Mouse (Mus musculus) myocyte (in vitro differentiated cells): ENCODE results near the gene Gpx6.

Experiments
- MAX ChIP-seq: IDR thresholded peaks from one replicate; pipeline ENCODE4 v1.6.1; 2011; ENCODE audit warnings: low read depth, mild to moderate bottlenecking, control low read depth
- MYOD1 ChIP-seq, 3 experiments: IDR thresholded peaks; one replicate each; pipeline ENCODE4 v1.6.1; 2011; ENCODE audit warnings: control low read depth in 2 of 3, low read depth in 2 of 3, mild to moderate bottlenecking in 2 of 3, moderate library complexity in 1 of 3; ENCODE audit not compliant: insufficient read length in 2 of 3, control insufficient read depth in 1 of 3
- MYOG ChIP-seq, 3 experiments: IDR thresholded peaks; one replicate each; pipeline ENCODE4 v1.6.1; 2011; ENCODE audit warnings: control low read depth in 2 of 3, low read depth in 2 of 3, mild to moderate bottlenecking in 2 of 3; ENCODE audit not compliant: insufficient read length in 2 of 3, control insufficient read depth in 1 of 3, insufficient read depth in 1 of 3
- POLR2A ChIP-seq: IDR thresholded peaks from one replicate; pipeline ENCODE4 v1.6.1; 2011; ENCODE audit warnings: low read depth, mild to moderate bottlenecking, control low read depth, moderate library complexity; ENCODE audit not compliant: insufficient read length
- POLR2AphosphoS2 ChIP-seq: IDR thresholded peaks from one replicate; pipeline ENCODE4 v1.6.1; 2011; ENCODE audit warnings: low read depth, control low read depth; ENCODE audit not compliant: insufficient read length

- TF ChIP-seq POLR2A, result no peak
- no peak for TF ChIP-seq MAX
- no peak for TF ChIP-seq MYOG (IDR thresholded peaks at IDR 0.05; ENCODE audit: control insufficient read depth in 1 of 3, insufficient read depth in 1 of 3, insufficient read length in 2 of 3, low read depth in 2 of 3)
- TF ChIP-seq MYOD1 (IDR thresholded peaks at IDR 0.05; ENCODE audit: control insufficient read depth in 1 of 3, insufficient read length in 2 of 3, low read depth in 2 of 3), result no peak
- no peak for TF ChIP-seq POLR2AphosphoS2
These were observed 54.7 kb downstream of the Gpx6 start for GRCm38 (mm10) chr13:21366635-21367034.
